Mouse (Mus musculus): ENCODE results near the gene Pdxdc1.

Pdxdc1 gene

DNA sequence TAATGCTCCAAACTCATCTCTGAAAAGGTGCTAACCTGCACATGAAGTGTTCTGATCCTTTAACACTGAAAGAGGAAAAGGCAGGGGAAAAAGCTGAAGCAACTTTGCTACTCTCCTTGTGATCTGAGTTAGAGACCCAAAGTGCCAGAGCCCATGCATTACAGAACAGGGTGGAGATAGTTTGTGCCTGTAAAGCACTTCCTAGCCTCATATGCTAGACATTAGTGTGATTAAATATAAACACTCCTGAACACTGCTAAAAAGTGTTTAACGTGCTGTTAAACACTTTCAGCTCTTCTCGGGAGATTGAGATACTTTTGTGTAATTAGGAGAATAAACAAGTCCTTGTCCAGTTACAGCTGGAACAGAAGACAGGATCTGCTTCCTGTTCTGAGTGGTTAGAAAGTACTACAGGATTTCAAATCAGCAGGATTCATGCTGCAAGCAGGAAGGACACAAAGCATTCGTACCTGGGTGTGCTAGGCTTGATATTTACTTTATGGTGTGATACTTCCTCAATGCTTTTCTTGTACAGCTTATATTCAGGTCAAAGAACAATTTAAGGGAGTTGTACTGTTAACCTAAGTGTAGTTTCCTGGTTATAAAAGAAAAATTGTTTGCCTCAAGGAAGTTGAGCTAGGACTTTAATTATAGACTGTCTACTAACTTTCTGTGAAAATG lies 19.7 kb downstream of the Pdxdc1 start:
- DNase-seq (ENCODE audit: low spot score), result no peak

DNA sequence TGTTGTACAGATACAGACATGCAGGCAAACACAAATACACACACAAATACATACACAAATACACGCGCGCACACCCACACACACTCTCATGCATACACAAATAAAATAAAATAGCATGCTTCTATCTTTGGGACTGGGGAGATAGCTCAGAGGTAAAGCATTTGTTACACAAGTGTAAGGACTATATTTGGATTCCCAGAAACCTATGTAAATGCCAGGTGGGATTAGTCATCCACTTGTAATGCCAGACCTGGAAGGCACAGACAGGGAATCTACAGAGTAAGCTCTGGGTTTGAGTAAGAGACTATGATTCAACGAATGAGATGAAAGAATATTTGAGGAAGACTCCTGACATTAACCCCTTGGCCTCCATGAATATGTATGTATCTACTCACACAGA lies 27.4 kb downstream of the Pdxdc1 start:
- no peak for DNase-seq (ENCODE audit: low spot score)

DNA sequence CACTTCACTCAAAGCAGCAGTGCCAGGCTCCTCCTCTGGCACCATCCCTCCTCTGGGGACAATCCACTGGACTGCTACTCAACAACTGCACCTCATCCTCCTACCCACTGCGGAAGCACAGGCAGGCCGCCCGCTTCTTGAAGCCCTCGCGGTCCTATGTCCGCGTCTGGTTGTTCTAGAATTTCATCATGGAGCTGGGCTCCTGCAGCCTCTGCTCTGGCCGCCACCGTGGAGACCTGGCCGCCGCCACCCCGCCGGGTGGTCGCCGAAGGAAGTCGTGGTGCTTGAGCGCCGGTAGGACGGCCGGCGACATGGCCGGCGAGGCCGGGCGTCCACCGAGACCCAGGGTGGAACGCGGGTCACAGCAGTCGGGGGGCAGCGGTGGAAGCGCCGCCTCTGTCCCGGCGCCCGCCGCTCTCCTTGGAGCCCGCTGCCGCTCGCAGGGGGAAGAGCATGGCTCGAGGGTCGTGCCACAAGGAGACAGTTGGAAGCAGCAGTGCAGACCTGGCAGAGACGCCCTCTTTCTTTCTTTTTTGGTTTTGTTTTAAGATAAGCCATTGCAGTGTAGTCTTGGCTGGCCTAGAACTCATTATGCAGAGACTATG lies 34.9 kb downstream of the Pdxdc1 start:
- DNase-seq (ENCODE audit: low spot score), result peak; percentile 40

DNA sequence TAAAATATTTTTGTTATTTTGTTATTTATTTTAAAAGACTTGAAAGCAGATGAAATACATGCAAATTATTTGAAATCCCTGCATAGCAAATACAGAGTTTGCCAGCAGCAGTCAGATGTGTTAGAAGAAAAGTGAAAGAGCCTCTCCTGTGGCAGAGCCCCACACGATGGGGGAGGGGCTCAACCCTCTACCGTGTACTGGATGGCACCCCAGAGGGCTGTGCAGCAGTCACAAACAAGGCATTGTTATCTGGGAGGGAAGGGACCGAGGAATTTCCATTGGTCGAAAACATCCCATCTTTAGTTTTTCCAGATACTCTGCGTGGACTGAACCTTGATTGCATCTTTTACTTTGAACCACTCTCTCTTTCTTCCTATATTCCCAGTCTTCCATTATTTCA lies 35.5 kb downstream of the Pdxdc1 start:
- DNase-seq (ENCODE audit: low spot score), result peak; percentile 49

DNA sequence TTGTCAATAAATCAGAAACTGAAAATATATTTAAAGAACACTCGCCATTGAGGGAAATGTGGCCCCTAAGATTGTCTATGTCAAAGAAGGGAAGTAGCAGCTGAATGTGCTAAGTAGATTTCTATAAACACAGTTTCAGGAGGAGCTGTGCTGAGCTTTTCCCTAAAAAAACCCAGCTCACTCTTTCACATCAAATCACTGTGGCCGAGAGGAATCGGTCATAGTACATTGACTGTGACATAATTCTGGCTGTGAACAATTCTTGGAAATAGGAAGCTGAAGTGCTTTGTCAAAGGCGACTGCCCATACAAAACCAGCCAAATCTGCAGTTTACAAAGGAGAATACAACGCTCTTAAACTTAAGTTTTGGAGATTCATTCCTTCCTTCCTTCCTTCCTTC lies 36.3 kb downstream of the Pdxdc1 start:
- DNase-seq (ENCODE audit: low spot score), result no peak

DNA sequence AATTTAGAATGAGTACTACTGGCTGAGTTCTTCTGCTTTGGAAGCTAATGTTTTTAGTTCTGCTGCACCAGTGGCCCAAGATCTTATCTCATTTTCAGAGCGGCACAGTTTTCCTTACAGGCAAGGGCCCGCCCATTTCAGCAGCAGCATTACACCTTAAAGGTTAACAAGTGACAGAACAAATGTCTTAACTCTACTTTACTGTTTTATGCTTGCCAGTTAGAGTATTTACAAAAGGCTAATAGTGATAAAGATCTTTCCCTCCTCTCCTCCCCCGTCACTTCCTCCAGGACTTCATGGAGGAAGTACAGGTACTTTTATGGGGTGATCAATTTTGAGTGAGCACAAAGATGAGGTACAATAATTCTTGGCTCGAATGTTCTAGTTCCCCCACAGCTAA lies 36.9 kb downstream of the Pdxdc1 start:
- no peak for DNase-seq (ENCODE audit: low spot score)

DNA sequence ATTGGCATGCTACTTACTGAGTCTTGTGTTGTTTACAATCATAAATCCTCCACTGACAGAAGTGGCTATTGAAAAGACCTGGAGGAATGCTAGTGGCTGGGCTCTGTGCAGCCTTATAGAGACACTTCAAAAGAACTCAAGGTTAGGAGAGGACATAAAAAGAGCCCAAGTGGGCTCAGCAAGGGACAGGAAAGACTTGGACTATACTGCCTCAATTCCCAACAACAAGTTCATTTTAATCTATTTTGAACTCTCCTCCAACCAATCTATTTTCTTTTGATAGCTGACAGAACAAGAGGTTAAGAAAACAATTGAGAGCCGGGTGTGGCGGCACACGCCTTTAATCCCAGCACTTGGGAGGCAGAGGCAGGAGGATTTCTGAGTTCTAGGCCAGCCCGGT lies 49.0 kb downstream of the Pdxdc1 start:
- DNase-seq (ENCODE audit: low spot score), result no peak

DNA sequence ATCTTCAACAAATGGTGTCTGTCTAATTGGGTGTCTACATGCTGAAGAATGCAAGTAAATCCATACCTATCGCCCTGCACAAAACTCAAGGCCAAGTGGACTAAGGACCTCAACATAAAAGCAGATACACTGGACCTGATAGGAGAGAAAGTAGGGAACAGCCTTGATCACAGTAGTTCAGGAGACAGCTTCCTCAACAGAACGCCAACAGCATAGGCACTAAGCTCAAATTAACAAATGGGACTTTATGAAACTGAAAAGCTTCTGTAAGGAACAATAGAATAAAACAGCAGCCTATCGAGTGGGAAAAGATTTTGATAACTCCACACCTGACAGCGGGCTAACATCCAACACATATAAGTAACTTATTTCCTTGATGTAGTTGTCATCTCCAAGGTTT lies 51.5 kb downstream of the Pdxdc1 start:
- DNase-seq (ENCODE audit: low spot score), result no peak

DNA sequence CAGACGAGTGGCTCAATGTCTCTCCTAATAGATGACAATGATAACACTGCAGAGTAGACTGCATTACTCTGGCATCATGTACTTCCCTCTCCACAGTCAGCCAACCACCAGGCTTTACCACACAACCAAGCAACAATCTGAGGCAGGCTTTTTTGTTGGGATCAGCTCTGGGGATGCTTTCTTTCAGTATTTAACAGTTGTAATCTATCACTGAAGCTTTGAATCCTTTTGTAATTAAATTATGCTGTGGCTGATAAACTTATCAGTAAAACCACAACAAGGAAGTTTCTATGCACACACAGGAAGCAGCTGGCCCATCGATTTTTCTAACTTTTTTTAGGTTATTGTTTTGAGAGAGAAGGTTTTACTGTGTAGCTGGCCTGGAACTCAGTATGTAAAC lies 54.6 kb downstream of the Pdxdc1 start:
- no peak for DNase-seq (ENCODE audit: low spot score)

DNA sequence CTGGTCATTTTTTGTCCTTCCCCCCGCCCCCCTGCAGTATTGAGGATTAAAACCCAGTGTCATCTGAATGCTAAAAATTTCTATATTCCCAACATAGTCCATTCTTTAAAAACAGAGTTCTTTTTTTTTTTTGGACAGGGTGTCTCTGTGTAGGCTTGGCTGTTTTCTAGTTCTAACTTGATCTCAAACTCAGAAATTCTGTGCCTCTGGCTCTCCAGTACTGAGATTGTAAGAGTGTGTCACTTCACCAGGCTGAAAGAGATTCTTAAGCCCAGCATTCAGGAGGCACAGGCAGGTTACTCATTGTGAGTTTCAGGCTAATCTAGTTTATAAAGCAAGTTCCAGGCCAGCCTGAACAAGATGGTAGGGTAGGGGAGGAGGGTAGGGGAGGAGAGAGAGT lies 56.3 kb downstream of the Pdxdc1 start:
- DNase-seq (ENCODE audit: low spot score), result no peak

DNA sequence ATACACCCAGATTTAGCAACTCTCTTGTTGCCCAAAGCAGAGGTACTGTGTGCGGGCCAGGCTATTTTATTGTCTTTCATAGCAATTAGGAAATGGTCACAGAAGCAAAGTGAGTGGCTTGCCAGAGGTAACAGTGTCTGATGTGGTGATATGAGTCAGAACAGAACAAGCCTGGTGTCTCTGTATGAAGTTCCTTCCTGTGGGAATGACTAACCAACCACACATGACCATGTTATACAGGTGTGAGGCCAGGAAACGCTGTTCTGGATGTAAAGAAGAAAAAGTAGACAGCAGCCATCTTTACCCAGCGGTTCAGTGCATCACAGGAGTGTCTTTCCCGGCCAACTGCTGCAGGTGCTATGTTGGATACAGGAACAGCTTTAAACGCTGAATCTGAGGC lies 57.9 kb downstream of the Pdxdc1 start:
- DNase-seq (ENCODE audit: low spot score), result no peak

DNA sequence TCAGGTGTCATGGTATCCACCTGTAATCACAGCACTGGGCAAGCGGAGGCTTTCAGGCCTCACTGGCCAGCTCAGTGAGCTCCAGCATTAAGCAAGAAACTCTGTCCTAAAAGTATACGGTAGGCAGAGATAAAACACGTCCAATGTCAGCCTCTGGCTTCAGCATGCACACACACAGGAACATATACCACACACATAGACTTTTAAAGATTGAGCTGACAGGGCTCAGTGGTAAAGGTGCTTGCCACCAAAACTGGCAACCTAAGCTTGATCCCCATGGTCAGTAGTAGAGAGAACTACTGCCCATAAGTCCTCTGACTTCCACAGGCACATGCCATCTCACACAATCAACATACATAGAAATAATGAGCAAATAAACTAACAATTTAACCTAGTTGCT lies 62.0 kb downstream of the Pdxdc1 start:
- no peak for DNase-seq (ENCODE audit: low spot score)

DNA sequence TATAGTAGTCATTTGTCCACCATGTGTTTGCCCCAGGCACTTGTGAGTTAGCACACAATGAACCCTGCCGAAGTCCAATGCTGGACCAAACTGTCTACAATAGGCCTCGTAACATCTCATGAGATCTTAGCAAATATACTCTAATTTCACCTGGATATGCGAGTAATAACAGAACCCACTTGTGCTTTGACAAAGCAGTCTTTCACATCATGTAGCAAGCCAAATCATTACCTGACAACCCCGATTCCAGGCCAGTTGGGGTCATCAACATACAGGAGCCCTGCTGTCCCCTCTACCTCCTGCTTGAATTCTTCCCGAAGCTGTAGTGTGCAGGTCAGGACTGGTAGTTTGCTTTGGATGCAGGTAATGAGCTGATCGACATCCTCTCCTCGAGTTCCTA lies 62.9 kb downstream of the Pdxdc1 start:
- DNase-seq (ENCODE audit: low spot score), result no peak

DNA sequence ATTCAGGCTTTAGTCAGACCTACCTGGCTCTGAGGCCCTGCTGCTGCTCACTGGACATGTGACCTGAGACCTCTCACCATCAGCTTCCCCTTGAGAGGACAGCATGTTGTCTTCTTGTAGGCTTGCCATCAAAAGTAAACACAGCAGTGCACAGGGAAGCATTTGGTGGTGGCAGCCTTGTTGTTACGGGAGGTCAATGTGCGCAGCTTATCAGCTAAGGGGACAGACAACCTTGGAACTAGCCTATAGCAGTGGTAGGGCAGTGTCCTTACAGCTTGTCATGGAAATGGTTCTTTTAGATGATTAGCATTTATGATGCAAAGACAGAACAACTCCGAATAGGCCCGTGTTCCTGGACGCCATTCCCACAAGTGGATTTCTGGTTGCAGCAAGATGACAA lies 68.5 kb downstream of the Pdxdc1 start:
- no peak for DNase-seq (ENCODE audit: low spot score)

DNA sequence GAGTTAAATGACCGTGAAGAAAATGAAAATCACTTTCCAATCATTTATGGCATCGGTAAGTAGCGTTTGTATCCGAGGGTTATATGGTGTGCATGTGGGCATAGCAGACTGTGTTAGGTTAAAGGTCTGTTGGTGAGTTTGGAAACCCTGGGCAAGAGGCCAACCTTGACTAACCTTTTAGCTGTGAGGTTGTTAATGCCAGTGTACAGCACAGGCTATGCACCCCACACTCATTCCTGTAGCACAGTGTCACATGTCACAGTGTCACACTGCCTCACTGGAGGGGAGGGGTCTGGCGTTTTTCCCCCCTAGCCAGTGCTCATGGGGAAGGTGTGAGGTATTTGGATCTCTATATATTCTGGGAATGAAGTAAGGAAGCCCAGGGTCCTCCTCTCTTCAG lies 71.3 kb downstream of the Pdxdc1 start:
- DNase-seq (ENCODE audit: low spot score), result no peak

DNA sequence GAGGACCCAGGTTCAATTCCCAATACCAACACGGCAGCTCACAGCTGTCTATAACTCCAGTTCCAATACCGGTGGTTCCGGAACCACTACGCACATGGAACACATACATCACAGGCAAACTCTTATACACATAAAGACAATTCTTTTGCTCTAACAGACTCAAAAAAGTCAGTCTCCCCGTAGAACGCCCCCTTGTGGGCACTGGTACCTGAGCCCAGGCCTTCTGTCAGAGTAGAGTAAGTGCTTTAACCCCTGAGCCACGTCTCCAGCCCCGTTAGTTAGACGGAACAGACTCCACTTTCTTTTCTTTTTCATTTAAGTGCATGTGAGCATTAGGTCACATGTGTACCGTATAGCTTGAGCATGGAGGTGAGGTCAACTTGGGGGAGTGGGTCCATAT lies 72.5 kb downstream of the Pdxdc1 start:
- DNase-seq (ENCODE audit: low spot score), result peak; percentile 54

DNA sequence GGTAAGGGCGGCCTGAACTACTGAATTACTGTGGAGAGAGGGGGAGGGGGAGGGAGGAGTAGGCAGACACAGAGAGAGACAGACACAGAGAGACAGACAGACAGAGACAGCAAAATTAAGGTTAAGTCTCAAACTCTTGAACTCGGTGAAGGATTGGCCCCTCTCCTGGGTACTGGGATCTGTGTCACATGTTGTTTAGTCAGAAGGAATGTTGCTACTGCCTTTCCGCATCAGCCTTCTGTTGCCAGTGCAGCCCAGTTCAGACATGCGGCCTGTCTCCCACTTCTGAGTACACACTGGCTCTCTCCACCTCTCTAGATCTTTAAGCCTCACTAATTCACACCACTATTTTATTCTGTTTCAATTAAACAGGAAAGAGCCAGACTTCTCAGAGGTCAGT lies 76.4 kb downstream of the Pdxdc1 start:
- DNase-seq (ENCODE audit: low spot score), result no peak

DNA sequence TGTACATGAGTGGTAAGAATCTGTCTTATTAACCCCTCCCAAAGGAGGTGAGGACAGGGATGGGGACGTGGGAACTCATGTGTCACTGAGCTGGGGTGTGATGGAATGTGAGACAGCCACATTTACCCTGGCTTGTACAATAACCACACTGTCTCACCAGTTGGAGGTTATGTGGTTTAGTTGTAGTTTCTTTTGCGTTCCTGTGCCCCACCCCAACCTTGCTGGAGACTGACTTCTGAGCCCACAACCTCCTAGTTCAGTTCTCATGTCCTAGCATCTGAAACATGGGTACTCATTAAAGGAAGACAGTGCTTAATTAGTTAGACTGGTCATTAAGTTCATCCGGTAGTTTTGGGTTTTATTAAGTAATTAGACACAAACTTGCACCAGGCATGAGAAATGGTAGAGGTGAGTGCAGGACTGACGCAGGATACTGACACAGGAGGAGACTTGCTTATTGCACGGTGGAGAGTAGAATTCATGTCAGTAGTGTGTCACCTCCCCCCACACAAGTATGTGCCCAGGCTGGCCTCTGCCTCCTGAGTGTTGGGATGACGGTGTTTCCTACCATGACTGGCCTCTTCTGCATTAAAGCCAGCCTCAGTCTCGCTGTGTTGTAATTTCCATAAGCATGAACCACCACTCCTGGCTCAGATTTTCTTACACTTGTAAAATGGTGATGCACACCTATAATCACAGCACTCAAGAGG lies 77.0 kb downstream of the Pdxdc1 start:
- DNase-seq (ENCODE audit: low spot score), result no peak

DNA sequence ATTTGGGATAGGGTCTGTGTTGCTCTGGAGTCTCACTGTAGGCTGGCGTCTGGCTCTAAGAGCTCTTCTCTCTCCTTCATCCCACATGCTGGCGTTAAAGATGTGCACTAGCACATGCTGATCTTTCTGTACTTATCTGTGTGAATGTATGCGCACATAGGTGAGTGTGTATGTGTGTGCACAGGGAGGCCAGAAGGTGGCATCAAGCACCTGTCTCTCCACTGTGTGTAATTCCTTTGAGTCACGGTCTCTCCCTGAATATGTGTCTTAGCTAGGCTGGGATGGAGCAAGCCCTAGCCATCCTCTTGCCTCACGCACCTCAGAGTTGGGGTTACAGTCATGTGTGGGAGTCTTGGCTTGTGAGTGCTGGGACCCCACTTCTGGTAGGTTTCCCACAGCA lies 82.2 kb downstream of the Pdxdc1 start:
- no peak for DNase-seq (ENCODE audit: low spot score)

DNA sequence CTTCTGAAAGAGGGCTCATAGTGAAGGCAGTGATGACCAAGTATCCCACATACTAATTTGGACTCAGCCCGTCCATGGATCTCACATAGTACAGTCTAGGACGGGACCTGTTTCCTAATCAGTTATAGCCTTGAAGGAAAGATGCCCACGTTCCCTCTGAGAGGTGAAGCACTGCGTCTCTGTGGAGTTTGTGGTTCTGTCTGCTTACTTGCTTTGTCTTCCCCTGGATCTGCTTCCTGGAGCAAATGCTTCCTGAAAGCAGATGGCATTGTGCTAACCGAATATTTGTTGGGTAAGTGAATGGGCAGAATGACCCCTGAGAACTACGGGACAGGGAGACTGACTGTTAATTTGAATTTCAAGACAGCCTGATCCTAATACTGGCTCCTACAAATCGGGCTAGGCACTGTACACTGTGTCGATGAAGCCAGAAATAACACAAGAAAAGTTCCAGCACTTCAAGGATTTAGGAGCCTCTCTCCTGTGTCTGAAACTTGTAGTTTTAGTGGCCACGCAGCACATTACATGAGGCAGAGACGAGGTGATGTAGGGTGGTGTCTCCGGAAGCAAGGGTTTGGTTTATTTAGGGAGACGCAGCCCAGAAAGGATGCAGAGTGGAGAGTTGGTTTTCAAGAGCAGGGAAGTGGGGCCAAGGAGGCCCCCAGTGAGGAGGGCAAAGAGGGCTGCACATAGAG lies 83.0 kb downstream of the Pdxdc1 start:
- DNase-seq (ENCODE audit: low spot score), result no peak

DNA sequence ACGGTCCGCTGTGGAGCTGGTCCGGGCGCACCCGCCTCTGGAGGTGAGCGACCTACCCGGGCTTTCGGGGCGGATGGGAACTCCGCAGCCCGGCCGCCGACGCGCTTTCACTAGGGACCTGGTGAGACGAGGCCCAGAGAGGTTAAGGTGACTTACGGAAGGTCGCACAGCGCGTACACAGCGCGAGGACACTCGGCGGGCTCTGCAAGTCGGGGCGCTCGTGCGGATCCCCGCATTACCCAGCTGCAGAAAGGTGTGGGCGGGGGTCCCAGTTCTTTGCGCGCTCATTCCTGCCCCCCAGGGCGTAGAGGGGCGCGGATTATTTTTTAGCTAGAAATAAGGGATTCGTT lies 83.6 kb downstream of the Pdxdc1 start:
- DNase-seq (ENCODE audit: low spot score), result no peak

DNA sequence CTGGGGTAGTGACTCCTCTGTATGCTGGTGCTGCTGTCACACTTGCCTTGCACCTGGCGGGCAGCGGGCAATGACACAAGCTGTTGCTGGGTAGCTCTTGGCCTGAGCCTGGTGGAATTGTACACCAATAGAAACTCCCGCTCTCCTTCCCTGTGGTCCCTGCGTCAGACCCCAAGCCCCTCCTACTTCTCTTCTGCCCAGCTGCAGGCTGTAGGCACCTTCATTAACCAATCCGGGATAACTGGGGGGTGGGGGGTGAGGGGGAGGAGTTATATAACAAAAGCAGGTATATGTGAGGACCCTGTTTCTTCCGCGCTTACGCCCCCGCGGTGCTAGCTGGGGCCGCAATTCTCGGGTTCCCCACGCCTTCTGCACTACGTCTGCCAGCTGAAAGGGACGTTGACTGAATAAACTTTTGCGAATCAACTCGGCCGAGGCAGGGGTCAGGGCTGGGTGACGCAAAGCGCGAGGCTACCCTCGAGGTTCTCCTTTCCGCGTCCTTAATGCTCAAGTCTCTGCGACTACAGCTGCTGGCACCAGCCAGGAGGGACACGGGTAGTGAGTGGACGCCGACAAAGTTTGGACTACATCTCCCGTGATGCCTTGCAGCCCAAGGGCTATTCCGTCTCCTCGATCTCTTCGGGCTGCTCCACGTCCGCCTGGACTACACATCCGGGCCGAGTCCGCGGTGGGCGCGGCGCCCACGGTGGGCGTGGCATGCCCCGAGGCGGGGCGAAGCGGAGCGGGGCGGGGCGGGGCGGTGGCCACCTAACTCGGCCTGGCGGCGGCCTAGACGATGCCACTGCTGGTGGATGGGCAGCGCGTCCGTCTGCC lies 84.2 kb downstream of the Pdxdc1 start, which contains the start of gene Ntan1:
Ntan1 (plus strand) TSS at position 286 of the 834 bp plus-strand sequence.
- peak; percentile 98 for DNase-seq (ENCODE audit: low spot score)
